Mouse (Mus musculus) cerebellum, postnatal 25 days (tissue): ENCODE results near the gene Rrnad1.
A peak's percentile ranks its signal among the peaks of the same experiment; 100 is the strongest.

Source experiments
- DNase-seq, 2 experiments: peaks; one replicate each; pipeline ENCODE4 v3.0.0; 2021; ENCODE audit warnings: mixed read lengths in 2 of 2

Rrnad1 gene

DNA sequence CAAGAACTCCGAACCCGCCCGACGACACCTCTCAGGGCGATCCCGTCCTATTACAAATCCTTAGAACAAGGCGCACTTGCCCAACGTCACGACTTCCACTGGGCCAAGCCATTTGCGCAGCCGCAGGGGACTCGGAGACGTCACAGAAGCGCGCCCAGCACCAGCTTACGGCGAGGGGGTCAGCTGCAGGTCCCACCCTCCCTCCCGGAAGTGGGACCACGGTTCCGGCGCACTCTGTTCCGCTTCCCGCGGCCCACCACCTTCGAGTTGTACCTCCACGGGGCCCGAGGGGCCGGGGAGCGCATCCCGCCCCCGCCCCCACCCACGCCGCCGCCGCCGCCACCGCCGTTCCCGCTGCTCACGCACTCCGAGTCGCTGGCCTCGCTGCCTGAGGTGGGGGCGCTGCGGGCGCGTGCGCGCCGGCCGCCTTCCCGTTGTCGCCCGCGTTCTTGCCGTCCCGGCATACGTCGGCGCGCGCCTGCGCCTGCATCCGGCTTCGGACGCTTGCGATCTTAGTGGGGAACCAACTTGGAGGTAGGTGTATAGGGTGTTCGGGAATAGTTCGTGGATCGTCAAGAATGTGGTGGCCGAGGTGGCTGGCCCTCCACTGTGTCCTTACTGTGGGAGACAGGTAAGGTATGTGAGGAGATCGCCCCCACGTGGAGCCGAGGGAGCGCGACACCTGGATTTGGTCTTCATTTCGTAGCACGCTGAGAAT, at the start of gene Rrnad1, which contains the start of gene Isg20l2:
Gene Rrnad1, minus strand, starts transcription at position 640 of the 718 bp plus-strand sequence.
Gene Isg20l2, plus strand, starts transcription at position 237 of the 718 bp plus-strand sequence.
- DNase-seq, result peak; percentile 98 to 99

DNA sequence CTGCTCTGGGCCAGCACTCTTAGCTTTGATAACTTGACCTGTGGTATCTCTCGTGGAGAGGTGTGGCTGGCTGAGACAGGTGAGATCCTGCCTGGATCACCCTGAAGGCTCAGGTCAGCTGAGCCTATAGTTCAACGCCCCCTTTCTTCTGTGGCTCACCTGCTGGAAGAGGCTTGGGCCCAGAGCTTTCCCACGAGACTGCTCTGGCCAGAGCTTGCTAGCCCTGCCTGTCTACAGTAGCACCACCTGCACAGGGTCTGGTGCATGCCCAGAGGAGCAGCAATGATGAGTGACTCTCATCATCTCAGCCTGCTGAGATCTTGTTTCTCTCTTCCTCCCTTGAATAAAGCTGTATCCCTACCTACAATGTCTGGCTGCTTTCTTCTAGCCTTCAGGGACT, 49.6 kb upstream of the Rrnad1 start:
- no peak for DNase-seq

DNA sequence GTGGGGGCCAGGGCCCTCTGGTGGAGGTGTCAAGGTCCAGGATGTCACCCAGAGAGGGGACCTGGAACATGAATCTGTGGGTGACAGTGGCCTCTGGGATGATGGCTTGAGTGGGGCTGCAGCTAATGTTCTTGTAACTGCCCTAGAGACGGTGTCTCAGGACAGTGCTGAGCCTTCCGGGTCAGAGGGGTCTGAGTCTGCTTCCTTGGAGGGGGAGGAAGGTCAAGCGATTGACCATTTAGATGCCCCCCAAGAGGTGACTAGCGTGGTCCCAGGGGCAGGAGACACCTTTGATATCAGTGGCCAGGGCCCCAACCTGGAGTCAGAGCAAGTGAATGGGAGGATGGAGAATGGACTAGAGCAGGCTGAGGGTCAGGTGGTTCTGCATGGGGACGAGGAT, 49.0 kb upstream of the Rrnad1 start:
- DNase-seq, result no peak

- no peak for DNase-seq
These were observed 44.0 kb upstream of the Rrnad1 start for GRCm38 (mm10) chr3:87974381-87974987.

GRCm38 (mm10) chr3:87973593-87974380, 43.3 kb upstream of the Rrnad1 start:
- no peak for DNase-seq

DNA sequence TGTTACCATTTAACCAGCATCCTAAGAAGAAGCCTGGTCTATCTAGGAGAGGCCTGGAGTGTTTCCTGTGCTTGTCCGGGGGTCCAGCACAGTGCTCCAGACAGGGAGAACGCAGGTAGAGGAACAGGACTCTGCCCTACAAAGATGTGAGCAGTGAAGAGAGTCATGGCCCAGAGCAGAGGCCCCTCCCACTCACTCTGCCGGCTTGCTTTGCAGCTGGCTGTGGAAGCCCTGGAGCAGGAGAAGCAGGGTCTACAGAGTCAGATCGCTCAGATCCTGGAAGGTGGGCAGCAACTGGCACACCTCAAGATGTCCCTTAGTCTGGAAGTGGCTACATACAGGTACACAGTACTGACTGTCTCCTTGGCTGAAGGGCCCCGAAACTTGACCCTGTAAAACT, 42.3 kb upstream of the Rrnad1 start:
- DNase-seq, result no peak

DNA sequence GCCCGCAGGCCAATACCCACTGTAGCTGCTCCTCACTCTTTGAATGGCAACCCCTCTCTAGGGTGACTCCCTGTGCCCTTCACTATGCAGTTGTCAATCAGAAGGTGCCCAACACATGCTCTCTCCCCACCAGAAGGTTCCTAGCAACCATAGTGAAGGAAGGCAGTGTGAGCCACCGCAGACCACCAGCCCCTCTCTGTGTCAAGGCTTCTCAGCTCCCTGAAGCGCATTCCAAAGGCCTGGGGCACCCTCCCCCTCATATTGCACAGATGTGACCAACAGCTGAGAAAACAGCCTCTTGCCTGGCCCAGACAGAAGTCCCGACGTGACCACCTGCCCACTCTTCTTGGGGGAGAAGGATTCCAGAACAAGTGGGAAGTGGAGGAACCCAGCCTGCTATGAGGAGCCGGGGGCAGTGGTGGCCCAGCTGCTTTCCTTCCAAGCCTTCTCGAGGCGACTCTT, 41.7 kb upstream of the Rrnad1 start:
- no peak for DNase-seq

- DNase-seq, result no peak
These were observed 41.1 kb upstream of the Rrnad1 start for GRCm38 (mm10) chr3:87971489-87972202.

DNA sequence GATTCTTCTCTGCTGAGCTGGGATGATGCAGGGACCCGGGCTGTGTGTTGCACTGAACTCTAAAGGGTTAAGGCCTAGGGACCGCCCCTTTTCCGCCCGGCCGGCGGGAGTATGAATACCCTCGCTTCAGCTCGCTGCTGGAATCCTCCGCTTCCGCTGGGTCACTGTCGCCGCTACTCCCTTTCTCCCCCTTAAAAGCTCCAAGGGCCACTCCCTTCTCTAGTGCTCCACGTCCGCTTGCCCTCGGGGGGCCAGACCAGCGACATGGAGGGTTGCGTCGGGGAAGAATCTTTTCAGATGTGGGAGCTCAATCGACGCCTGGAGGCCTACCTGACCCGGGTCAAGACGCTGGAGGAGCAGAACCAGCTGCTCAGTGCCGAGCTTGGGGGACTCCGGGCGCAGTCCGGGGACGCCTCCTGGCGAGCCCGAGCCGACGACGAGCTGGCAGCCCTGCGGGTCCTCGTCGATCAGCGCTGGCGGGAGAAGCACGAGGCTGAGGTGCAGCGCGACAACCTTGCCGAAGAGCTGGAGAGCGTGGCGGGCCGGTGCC, 40.5 kb upstream of the Rrnad1 start, which contains the start of gene Nes:
Gene Nes, plus strand, starts transcription at position 140 of the 550 bp plus-strand sequence.
- DNase-seq, result no peak

- DNase-seq, result peak; percentile 45 to 66
These were observed 39.8 kb upstream of the Rrnad1 start for GRCm38 (mm10) chr3:87970184-87970938.

GRCm38 (mm10) chr3:87960586-87961191, 30.2 kb upstream of the Rrnad1 start:
- DNase-seq, result peak; percentile 74 to 81

- DNase-seq, result no peak
These were observed 29.7 kb upstream of the Rrnad1 start for GRCm38 (mm10) chr3:87960191-87960585.

GRCm38 (mm10) chr3:87959371-87959770, 28.9 kb upstream of the Rrnad1 start:
- DNase-seq, result no peak

- DNase-seq, result no peak
These were observed 28.4 kb upstream of the Rrnad1 start for GRCm38 (mm10) chr3:87958967-87959366.

DNA sequence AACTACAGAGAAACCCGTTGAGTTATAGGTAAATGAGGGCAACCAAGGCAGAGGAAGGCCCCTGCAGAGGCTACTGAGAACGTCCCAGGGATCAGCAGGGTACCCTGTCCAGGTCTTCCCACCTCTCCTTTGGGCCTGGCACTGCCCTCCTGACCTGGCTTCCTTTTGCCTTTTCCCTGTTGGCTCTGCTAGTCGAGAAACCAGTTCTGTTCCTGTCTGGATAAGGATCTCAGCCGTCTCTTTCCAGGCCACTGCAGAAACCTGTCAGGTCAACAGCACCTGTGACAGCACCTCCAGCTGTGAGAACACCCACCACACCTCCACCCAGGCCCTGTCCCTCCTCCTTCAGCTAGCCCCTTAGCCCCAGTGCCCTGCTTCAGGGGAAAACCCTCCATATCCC, 28.0 kb upstream of the Rrnad1 start:
- DNase-seq, result no peak

GRCm38 (mm10) chr3:87958056-87958455, 27.5 kb upstream of the Rrnad1 start:
- no peak for DNase-seq

DNA sequence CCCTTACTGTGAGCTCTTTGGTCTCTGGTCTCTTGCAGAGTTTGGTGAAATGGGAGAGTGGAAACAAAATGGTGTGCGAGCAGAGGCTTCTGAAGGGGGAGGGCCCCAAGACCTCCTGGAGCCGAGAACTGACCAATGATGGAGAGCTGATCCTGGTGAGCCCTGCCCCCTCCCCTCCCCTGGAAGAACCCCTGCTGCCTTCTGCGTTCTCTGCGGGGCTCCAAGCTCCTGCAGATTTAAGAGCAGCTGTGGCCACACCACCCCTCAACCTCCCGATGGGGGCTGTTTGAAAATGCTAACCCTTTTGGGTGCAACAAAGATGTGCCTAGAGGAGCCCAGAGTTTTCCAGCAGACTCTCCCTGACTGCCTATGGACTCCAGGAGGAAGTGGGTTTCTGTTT, 21.9 kb upstream of the Rrnad1 start:
- no peak for DNase-seq

DNA sequence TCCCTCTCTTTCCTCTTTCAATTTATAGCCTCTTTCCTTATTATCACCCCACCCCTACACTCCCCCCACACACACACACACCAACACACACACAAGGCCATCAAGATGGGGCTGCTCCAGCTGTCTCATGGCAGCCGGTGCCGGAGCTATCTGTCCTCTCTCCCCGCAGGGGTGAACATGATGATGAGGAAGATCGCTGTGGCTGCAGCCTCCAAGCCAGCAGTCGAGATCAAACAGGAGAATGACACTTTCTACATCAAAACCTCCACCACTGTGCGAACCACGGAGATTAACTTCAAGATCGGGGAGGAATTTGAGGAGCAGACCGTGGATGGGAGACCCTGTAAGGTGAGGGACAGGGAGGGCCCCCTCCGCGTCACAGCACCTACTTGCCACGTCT, 21.4 kb upstream of the Rrnad1 start:
- DNase-seq, result no peak

DNA sequence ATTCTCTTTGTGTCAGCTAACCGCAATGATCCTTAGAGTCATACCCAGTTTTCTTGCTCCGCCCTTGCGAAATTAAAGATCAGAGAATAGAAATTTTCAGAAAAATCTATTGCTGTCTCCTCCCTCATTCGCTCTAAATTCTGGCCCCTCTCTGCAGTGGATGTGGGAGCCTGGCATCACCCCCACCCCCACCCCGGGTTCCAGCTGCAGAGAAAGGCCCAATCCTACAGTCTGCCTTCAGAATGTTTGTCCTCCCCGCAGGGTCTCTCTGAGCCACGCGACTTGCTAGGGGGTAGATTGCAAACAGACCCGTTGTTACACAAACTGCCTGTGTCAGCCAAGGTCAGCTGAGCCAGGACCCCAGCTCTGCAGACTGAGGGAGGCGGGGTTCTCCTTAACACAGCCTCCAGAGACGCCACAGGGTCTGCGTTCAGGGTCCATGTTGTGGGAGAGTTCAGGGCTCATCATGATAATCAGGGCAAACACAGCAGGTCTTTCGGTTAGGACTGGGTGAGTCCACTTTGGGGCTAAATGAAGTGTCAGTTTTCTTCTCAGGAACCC, 19.5 kb upstream of the Rrnad1 start:
- no peak for DNase-seq

GRCm38 (mm10) chr3:87949266-87949954, 18.9 kb upstream of the Rrnad1 start:
- DNase-seq, result no peak
